Mouse (Mus musculus) midbrain, embryonic 13.5 days (tissue): ENCODE results near the gene Oas1h. TPM values are rescaled to one million over a fixed set of nuclear protein-coding genes. Genes with fewer than 3 reads are reported as not detected.
"Not testable (repeated sequence)": the region's sequence is repeated elsewhere in the genome, so short reads cannot be mapped to it uniquely, and the experiment has no call there.

Experiments used
- ATAC-seq: fragments of 200-750 bp; cut with Nextera tagmentation; 2 replicates; pipeline ENCODE4 v1.8.0; 2017; ENCODE audit warnings: mild to moderate bottlenecking, moderate TSS enrichment, moderate library complexity
- H3K27ac ChIP-seq: fragments of 300-500 bp; sonication (generic); 2 replicates; pipeline ENCODE4 v1.5.1; 2015; ENCODE audit warnings: inconsistent platforms, mild to moderate bottlenecking, moderate library complexity
- H3K27me3 ChIP-seq: fragments of 300-500 bp; sonication (generic); 2 replicates; pipeline ENCODE4 v1.6.1; 2015; ENCODE audit warnings: mild to moderate bottlenecking, inconsistent platforms
- H3K36me3 ChIP-seq: fragments of 300-500 bp; sonication (generic); 2 replicates; pipeline ENCODE4 v1.6.1; 2015; ENCODE audit warnings: mild to moderate bottlenecking, inconsistent platforms
- H3K4me1 ChIP-seq: fragments of 300-500 bp; sonication (generic); replicated peaks from 2 replicates; pipeline ENCODE4 v1.6.1; 2015; ENCODE audit warnings: inconsistent platforms
- H3K4me2 ChIP-seq: fragments of 300-500 bp; sonication (generic); replicated peaks from 2 replicates; pipeline ENCODE4 v1.6.1; 2015; ENCODE audit warnings: moderate library complexity, mild to moderate bottlenecking, inconsistent platforms
- H3K4me3 ChIP-seq: fragments of 300-500 bp; sonication (generic); replicated peaks from 2 replicates; pipeline ENCODE4 v1.5.1; 2015; ENCODE audit warnings: mild to moderate bottlenecking, inconsistent platforms
- H3K9ac ChIP-seq: fragments of 300-500 bp; sonication (generic); replicated peaks from 2 replicates; pipeline ENCODE4 v1.6.1; 2015; ENCODE audit warnings: mild to moderate bottlenecking, inconsistent platforms
- H3K9me3 ChIP-seq: fragments of 300-500 bp; sonication (generic); 2 replicates; pipeline ENCODE4 v1.6.1; 2016; ENCODE audit warnings: mild to moderate bottlenecking, inconsistent platforms
- WGBS: fragments of 180-500 bp; shearing (Covaris S2); methylation state at CpG from one replicate; pipeline ENCODE4 v1.1.7; 2015; 5-methylcytosine and 5-hydroxymethylcytosine counted together
- polyA plus RNA-seq: library from polyadenylated mRNA; unstranded; fragments of >200 nt; fragmentation: Nextera tagmentation; extraction: Ambion mirVana; gene quantifications from 2 replicates; pipeline ENCODE4 v1.2.1, GENCODE M21; 2015

Oas1h gene
- polyA plus RNA-seq, 1 experiment from 2014 or later: not detected

DNA sequence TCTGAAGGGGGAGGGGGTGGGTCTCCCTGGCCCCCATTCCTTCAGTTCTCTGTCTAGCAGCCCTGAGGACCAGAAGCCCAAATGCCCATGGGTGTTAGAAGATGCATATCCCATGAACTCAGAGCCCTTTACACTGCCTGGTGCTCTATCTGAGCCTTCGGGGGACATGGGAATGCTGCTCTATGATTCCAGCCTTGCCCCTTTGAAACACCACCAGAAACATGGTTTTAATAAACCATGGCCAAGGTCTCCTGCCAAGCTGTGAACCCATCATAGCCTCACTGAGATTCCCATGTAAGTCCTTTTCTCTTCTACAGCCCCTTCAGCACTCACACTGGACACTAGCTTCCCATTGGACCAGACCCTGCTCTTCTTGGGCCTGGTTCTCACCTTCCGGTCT, 28.8 kb downstream of the Oas1h start:
- H3K36me3 ChIP-seq: no peaks in the 10 kb centered on the region
- no peak for ATAC-seq
- H3K9me3 ChIP-seq: no peaks in the 10 kb centered on the region
- no peaks in the 10 kb centered on the region for H3K4me1 ChIP-seq
- H3K4me3 ChIP-seq: no peak overlapping the region
- 86% methylated on average over 2 of the region's 2 CpGs for WGBS
- H3K4me2 ChIP-seq: no peak overlapping the region
- H3K27me3 ChIP-seq: no peaks in the 10 kb centered on the region
- no peak overlapping the region for H3K27ac ChIP-seq
- H3K9ac ChIP-seq: no peak overlapping the region

DNA sequence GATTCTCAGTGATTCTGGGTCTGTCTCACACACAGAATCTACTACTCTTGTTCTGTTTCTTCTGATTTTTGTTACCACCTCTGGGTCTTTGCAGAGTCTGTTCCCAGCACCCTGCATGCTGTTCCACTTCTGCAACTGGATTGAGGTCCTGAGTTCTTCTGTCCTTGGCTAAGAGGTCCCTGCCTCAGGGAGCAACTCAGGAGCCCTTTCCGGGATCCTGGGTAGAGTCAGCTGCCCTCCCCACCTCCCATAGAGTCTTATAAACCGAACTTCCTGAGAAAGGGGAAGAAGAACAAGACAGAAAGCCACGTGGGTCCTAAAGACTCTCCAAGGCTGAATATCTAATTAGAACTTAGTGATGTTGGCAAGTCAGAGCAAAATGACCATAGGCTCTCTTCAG, 29.8 kb downstream of the Oas1h start:
- Histone ChIP-seq H3K4me2 (no peak overlapping the region), H3K27ac (no peak overlapping the region), H3K4me3 (no peak overlapping the region), H3K4me1 (0 out of 2 replicates have a peak, but pooled peaks cover 2% of the 10 kb centered on the region), H3K36me3 (no peaks in the 10 kb centered on the region), H3K9ac (no peak overlapping the region), H3K27me3 (no peaks in the 10 kb centered on the region), H3K9me3 (no peaks in the 10 kb centered on the region)
- no peak for ATAC-seq
- 56% methylated on average over 3 of the region's 3 CpGs for WGBS

DNA sequence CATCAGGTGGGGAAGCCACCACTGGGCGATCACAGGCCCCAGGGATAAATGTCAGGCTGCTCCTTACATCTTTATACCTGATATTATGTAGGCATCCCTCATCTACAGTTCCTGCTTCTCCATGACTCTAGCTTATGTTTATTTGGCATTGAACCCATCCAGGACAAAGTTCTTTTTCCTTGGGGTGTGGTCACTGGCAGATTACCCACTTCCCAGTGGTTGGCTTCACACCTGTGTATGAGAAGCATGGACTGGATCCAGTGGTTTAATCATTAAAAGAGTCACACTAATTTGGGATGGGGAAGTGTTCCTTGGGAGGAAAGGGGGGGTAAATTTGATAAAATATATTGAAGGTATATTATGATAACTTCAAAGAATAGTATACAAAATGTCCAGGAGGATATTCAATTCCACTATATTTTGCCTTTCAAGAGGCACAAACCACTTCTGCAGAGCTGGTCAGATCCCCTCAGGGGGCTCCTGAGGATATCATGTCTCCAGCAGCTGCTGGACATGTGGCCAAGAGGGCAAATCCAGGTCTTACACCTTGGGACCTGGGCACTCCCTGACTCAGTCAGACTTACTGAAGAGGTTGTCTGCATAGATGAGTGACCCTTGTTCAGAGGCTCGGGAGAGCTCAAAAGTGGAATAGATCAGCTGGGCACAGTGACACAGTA, 30.5 kb downstream of the Oas1h start:
- H3K27me3 ChIP-seq, H3K9ac ChIP-seq, H3K4me1 ChIP-seq, ATAC-seq, H3K4me2 ChIP-seq, H3K9me3 ChIP-seq, H3K4me3 ChIP-seq, H3K27ac ChIP-seq, H3K36me3 ChIP-seq: not testable (repeated sequence)
- 79% methylated on average over 2 of the region's 2 CpGs for WGBS

DNA sequence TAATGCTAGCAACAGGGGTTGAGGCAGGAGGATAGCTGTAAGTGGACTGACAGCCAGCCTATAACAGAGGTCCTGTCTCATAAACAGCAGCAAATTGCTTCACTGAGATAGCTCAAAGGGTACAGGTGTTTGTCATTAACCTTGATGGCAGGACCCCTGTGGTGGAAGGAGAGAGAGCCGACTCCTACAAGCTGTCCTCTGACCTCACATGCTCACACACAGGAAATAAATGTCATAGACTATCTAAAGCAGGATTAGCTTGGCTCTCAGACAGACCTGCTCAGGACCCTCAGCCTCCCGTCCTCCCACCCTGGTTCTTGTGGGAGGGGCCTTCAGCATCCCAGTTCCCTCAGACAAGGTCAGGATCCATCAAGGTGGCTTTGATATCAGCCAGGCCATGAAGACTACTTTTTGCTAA, 31.0 kb downstream of the Oas1h start:
- no peaks in the 10 kb centered on the region for H3K36me3 ChIP-seq
- H3K4me2 ChIP-seq: no peak overlapping the region
- H3K9me3 ChIP-seq: no peaks in the 10 kb centered on the region
- H3K27me3 ChIP-seq: no peaks in the 10 kb centered on the region
- no peak overlapping the region for H3K9ac ChIP-seq
- WGBS: 84% methylated on average over 2 of the region's 2 CpGs
- no peak overlapping the region for H3K4me3 ChIP-seq
- 0 out of 2 replicates have a peak, but pooled peaks cover 2% of the 10 kb centered on the region for H3K4me1 ChIP-seq
- no peak for ATAC-seq
- no peak overlapping the region for H3K27ac ChIP-seq

DNA sequence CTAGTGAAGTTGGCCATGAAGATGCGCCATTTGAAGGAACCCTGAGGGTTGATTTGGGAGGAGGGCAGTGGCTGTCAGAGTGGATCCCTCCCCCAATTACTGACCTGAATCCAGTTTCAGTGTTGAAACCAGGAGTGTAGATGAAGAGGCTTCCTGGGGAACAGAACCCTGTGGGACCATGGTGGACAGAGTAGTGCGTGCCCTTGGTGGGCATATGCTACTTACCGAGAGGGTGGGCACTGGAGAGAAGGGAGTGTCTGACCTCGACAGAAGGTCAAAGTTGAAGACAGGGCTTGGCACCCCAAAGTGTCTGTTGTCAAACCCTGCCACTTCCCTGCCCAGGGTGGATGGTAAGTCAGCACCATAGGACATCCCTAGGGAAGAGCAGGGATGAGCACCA, 32.6 kb downstream of the Oas1h start:
- not testable (repeated sequence) for H3K9me3 ChIP-seq, H3K4me2 ChIP-seq, H3K4me1 ChIP-seq, H3K27me3 ChIP-seq, H3K9ac ChIP-seq, H3K36me3 ChIP-seq, H3K27ac ChIP-seq, ATAC-seq, H3K4me3 ChIP-seq
- WGBS: 92% methylated on average over 4 of the region's 4 CpGs

DNA sequence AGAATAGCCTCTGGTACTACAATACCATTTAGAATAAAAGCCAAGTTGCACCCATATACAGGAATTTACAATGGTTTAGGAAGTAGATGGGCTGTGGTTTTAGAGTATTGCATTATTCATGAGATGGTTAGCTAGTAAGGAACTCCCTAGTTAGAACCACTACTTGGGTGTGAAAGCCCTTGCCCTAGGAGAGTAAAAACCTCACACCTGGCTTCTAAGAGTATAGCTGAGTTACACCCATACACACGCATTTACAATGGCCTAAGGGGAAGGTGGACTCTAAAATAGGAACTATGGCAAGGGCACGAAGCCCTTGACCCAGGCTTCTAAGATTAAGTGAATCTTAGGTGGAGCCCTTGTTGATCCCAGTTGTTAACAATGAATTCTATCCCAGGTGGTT, 33.5 kb downstream of the Oas1h start:
- not testable (repeated sequence) for H3K9ac ChIP-seq, H3K4me2 ChIP-seq, H3K27ac ChIP-seq, H3K27me3 ChIP-seq, H3K9me3 ChIP-seq, H3K4me3 ChIP-seq, ATAC-seq, H3K4me1 ChIP-seq, H3K36me3 ChIP-seq
- 80% methylated on average over 2 of the region's 2 CpGs for WGBS

DNA sequence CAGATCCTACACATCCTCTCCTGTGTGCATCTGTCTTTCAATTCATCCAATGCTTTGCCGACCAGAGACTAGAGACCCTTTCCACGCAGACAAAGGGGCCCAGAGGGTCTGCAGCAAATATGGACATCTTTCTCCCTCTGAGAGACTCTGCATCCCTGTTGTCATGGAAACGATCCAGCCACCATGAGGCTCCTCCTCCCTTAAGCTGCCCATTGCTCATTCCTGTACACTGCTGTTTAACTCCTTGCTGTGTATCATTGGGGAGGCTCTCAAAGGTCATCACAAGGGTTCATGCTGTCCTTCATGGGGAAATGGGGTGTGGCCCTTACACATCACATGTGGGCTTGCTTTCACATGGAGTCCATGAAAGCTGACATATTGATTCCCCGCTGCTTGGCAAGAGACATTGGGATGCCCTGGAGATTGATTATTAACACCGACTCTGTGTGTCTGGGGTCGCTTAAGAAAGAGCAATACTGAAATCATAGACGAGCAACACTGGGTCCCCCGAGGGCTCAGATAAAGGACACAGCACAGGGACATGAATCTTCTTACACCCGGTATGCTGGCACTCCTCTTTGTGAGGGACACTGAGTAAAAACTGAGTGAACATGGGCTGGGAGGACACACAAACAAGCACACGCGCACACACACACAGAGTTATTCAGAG, 34.1 kb downstream of the Oas1h start:
- no peak overlapping the region for H3K4me2 ChIP-seq
- H3K36me3 ChIP-seq: no peaks in the 10 kb centered on the region
- no peaks in the 10 kb centered on the region for H3K27me3 ChIP-seq
- no peak overlapping the region for H3K4me3 ChIP-seq
- WGBS: 83% methylated on average over 11 of the region's 11 CpGs
- H3K9me3 ChIP-seq: 0 out of 2 replicates have a peak, but pooled peaks cover 2% of the 10 kb centered on the region
- no peak overlapping the region for H3K9ac ChIP-seq
- H3K4me1 ChIP-seq: 0 out of 2 replicates have a peak, but pooled peaks cover 2% of the 10 kb centered on the region
- ATAC-seq: no peak
- no peak overlapping the region for H3K27ac ChIP-seq

DNA sequence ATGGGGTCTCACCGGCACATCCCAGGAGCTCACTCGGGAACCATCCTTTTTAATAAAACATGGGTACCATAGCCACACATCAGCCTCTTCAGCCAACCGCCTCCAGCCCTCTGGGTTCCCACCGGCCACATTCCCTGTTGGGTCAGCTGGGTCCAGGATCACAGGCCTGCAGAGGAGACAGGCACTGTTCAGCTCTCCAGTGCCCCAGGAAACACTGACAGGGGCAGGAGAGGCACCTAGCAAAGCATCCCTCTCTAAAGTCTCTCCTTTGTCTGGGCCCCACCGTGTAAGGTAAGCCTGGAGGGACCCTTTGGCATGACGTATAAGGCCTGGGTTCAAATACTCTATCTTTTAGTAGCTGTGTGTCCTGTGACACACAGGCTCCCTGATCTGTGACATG, 37.1 kb downstream of the Oas1h start:
- Histone ChIP-seq H3K4me1 (0 out of 2 replicates have a peak, but pooled peaks cover 2% of the 10 kb centered on the region), H3K27me3 (no peaks in the 10 kb centered on the region), H3K9me3 (0 out of 2 replicates have a peak, but pooled peaks cover 3% of the 10 kb centered on the region), H3K9ac (no peak overlapping the region), H3K4me3 (no peak overlapping the region), H3K27ac (no peak overlapping the region), H3K4me2 (no peak overlapping the region), H3K36me3 (no peaks in the 10 kb centered on the region)
- no peak for ATAC-seq
- 82% methylated on average over 6 of the region's 6 CpGs for WGBS

DNA sequence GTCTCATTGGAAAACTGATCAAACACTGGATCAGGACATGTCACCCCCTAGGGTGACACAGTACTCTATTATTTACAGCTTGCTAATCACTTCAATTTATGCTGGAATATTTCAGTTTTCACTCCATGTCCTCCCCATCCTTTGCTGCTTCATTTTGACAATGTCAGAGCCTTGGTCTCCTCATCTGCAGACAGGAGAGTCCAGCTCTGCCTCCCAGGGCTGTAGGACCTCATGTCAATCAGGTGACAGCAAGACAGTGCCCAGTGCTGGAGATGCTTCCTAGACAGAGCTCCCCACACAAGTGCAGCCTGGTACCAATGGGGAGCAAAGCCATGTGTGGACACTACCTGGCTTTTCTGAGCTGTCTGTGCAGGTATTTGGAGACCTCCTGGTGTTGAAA, 37.5 kb downstream of the Oas1h start:
- Histone ChIP-seq H3K9me3 (0 out of 2 replicates have a peak, but pooled peaks cover 3% of the 10 kb centered on the region), H3K27ac (no peak overlapping the region), H3K4me1 (0 out of 2 replicates have a peak, but pooled peaks cover 2% of the 10 kb centered on the region), H3K36me3 (no peaks in the 10 kb centered on the region), H3K27me3 (no peaks in the 10 kb centered on the region), H3K4me2 (no peak overlapping the region), H3K9ac (no peak overlapping the region), H3K4me3 (no peak overlapping the region)
- ATAC-seq: no peak

DNA sequence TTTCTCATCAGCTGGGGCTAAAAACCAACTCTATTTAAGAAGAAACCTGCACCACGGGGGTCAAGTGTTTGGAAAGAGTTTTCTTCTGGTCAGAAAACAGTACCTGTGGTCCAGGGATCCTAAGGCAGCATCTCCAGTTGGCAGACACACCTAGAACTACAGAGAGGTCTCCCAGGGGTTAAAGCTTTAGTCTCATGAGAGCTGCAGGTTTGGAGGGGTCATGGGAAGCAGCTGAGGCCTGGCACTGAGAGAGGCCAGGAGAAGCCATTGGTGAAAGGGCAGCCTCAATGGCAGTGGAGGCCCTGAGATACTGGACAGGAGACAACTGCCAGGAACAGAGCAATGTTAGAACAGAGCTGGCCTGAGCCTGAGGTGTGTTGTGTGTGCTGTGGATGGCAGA, 39.4 kb downstream of the Oas1h start:
- Histone ChIP-seq H3K4me3 (no peak overlapping the region), H3K4me1 (no peaks in the 10 kb centered on the region), H3K9ac (no peak overlapping the region), H3K9me3 (0 out of 2 replicates have a peak, but pooled peaks cover 3% of the 10 kb centered on the region), H3K27me3 (no peaks in the 10 kb centered on the region), H3K27ac (no peak overlapping the region), H3K4me2 (no peak overlapping the region), H3K36me3 (no peaks in the 10 kb centered on the region)
- 59% methylated on average over 1 of the region's 1 CpGs for WGBS
- no peak for ATAC-seq

DNA sequence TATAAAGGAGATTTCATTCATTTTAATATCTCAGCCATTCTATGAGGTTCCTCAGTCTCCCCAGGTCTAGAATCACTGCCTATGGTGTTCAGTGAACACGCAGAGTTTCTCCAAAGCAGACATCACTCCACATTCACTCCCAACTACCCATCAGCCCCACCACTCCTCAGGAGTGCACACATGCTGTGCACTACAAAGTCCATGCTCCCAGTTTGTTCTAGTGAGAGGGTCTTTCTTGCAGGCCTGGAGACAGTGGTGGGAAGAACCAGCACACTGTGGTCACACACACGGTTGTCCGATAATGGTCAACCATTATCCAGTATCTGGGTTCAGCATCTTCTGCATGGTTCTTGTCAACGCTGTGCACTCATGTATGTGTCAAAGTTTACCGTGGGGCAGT, 40.8 kb downstream of the Oas1h start:
- Histone ChIP-seq H3K4me2 (no peak overlapping the region), H3K36me3 (no peaks in the 10 kb centered on the region), H3K9ac (no peak overlapping the region), H3K4me3 (no peak overlapping the region), H3K4me1 (no peaks in the 10 kb centered on the region), H3K9me3 (0 out of 2 replicates have a peak, but pooled peaks cover 3% of the 10 kb centered on the region), H3K27me3 (no peaks in the 10 kb centered on the region), H3K27ac (no peak overlapping the region)
- ATAC-seq: no peak
- 96% methylated on average over 5 of the region's 5 CpGs for WGBS

DNA sequence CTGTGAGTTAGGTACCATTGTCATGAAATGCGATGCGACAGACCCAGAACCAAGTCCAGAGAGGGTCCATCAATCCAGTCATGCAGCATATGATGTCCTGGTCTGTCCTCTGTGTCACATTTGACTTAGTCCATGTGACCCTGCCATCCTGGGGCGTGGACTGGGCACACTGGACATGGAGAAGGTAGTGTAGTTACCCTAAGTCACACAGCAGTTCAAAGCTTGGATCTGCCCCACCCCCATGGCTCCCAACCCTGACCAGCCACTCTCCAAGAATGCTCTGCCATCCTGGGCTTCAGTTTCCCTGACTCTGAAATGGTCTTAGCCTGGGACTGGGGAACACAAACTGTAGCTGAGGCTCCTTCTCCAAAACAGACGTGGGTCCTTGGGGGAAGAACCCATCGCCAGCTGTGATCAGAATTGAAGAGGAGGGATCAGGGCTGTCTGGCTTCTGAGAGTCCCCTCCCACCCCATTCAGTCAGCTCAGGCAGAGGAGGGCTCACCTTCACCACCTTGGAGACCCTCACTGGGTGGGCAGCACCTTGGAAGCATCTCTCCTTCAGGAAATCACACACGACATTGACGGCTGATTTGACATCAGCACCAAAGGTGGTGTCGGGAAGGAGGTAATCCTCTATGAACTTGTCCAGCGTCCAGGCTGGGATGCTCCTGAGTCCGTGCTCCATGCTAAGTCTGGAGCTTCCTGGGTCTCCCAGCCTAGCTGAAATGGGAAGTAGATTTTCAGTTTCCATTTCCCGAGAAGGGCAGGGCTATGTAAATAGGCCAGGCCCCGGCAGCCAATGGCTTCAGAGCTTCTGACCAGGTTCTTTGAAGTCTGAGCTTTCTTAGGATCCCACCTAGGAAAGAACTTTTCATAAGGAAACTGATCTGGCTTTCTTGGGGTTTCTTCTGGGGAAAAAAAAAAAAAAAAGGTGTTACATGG, 45.8 kb downstream of the Oas1h start, which contains the start of gene Oas1a:
Gene Oas1a, minus strand, starts transcription at position 731 of the 943 bp plus-strand sequence.
- not testable (repeated sequence) for H3K4me1 ChIP-seq, H3K27ac ChIP-seq

More for the DNA sequence above, 45.8 kb downstream of the Oas1h start, which contains the start of gene Oas1a:
- not testable (repeated sequence) for H3K36me3 ChIP-seq, H3K4me3 ChIP-seq, H3K9ac ChIP-seq, H3K27me3 ChIP-seq, H3K4me2 ChIP-seq, H3K9me3 ChIP-seq, ATAC-seq
- 43% methylated on average over 7 of the region's 12 CpGs for WGBS
